Mouse (Mus musculus) lung, postnatal 25 days (tissue): ENCODE data around the gene Glb1l.

ENCODE experiments used
- DNase-seq: peaks from one replicate; pipeline ENCODE4 v3.0.0; 2022; ENCODE audit warnings: low spot score

Glb1l gene

DNA sequence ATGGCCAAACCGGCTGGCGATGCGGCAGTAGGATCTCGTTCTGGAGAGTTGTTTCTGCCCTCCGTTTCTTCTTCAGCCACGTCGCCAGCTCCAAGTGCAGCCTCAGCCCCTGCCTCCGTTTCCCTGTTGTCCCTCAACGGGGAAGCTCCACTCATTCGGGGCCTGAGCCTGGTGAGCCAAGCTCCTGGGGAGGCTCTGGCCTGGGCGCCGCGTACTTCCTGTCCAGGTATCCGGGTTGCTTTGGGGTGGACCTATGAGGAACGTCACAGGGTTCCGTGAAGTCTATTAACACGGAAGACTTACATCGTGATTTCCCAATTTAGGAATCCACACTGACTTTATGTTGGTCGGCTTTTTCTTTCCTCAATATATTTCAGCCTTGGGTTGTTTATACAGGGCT lies 18.2 kb downstream of the Glb1l start:
- DNase-seq, result peak; percentile 57

DNA sequence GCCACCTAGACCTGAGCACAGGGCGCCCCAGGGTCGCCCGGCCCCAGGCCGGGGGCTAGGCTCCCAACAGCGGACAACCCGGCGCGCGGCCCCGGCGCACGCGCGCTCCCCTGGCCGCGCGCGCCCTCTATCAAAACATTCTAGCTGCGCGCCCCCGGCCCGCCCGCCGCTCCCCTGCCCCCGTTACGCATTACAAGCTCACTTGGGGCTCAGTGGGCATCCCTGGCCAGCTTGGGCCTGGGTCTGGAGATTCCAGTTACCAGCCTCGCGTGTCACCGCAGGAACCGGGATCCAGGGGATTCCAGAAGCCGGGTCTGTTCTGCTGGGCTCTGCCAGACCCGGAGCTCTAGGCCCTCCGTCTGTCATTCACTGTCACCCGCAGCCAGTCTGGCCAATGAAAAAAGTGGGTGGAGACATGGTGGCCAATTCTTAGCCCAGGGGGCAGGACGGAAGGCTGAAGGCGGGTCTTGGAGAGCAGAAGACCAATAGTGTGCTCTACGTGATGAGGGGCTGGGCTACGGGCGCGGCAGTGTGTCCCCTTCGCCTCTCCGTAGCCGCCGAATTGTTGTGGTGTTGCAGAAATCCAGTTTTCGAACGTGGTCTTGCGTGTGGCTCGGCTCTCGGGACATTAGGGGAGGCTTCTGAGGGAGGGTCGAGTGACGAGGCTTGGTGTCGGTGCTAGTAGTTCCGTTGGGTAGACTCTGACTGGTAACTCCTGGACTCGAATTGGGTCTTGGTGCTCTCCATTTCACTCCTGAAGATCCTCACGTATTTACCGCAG lies 18.8 kb downstream of the Glb1l start, which contains the start of the genes Ankzf1 and Atg9a:
TSS of gene Ankzf1 (plus strand) at position 530 of the 781 bp plus-strand sequence.
TSS of gene Atg9a (minus strand) at position 575 of the 781 bp plus-strand sequence.
- peak; percentile 99 for DNase-seq

DNA sequence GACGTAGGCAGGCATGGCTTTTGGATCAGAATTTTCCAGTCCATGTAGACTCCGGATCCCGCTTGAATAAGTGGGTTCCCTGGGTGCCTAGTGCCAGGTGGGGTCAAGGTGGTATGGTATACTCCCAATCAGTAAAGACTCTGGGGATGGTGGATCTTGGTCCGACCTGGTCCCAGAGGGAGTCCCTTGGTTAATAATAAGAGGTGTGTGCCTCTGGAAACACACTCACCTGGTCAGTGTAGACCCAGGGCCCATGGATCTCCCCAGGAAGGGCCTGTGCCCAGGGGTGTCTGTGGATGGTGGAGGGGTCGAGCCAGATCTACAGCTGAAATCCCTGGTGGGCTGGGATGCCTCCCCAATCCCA lies 19.4 kb downstream of the Glb1l start:
- DNase-seq, result no peak

DNA sequence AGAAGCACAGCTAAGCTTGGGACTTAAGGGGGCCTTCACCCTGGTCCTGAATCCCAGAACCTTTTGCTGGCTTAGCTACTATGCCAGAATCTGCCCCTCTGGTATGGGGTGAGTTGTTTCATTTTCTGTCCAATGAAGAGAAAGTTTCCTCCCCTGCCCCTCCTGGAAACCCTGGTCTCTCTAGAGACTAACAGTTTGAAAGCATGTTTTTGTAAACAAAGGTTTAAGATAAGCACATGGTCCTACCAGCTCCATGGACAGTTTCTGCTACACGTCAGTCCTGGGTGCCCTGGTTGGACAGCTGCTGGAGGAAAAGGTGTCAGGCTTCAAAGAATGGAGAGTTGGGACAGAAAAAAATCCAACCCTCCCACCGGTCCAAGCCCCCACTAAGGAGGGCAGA lies 20.0 kb downstream of the Glb1l start:
- no peak for DNase-seq

DNA sequence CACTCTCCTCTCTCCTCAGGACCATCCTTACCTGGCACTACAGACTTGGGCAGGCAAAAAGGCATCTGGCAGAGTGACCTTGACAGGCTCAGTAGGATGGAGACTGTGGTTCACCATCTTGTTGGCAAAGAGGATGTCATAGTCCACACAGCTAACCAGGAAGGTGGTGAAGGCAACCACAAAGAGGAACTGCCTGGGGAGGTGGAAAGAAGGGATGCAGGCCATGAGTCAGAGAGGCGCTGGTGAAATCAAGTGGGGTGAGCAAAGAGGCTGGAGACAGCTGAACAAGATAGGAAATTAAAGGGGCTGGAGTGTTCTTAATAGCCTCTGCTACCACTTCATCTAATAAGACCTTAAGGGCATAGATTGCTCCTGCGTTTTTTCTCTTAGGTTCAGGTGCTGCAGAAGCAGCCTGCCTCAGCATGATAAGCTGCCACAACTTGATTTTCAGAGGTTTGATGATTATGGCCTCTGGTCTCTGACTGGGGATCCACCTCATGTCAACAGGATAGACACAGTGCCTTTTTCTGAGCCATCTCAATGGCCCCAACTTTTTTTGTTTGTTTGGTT lies 22.6 kb downstream of the Glb1l start:
- peak; percentile 48 for DNase-seq

DNA sequence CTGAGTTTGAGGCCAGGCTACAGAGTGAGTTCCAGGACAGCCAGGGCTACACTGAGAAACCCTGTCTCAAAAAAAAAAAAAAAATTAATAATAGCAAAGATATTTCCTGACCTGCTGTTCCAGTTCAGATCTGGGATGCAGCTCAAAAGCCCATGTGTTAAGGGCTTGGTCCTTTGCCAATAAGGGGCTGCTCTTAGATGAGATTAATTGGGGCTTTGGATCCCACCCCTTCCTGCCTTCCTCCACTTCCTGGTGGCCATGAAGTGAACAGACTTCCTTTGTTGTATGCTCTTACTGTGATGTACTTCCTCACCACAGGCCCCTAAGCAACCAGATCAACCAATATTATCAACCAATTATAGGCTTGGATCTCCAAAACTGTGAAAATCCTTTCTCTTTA lies 23.5 kb downstream of the Glb1l start:
- DNase-seq, result no peak

DNA sequence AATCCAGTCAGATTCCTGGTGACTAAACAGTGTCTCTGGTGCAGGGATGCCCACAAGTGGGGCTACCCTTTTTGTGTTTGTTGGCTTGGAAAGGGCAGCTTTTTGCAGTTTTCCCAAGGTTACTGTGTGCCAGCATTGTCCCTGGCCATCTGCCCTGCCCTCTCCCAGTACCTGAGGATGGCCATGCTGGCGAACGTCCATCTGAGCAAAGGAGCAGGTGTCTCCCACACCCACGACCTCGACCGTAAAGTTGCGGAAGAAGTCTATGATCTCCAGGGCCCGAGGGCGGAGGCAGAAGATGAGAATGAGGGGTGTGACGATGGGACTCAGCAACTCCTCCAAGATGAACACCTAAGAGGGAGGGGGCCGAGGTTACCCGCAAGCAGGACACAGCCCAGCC lies 25.1 kb downstream of the Glb1l start:
- no peak for DNase-seq

DNA sequence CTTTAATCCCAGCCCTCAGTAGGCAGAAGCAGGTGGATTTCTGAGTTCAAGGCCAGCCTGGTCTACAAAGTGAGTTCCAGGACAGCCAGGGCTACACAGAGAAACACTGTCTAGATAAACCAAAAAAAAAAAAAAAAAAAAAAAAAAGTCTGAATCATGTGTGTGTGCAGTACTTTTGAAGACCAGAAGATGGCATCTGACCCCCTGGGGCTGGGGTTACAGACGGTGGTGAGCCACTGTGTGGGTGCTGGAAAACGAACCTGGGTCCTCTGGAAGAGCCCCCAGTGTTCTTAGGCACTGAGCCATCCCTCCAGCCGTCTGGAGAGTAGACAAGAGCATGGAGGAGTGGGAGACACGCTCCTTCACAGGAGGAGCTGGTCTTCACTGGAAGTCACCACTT lies 28.5 kb downstream of the Glb1l start:
- no peak for DNase-seq

DNA sequence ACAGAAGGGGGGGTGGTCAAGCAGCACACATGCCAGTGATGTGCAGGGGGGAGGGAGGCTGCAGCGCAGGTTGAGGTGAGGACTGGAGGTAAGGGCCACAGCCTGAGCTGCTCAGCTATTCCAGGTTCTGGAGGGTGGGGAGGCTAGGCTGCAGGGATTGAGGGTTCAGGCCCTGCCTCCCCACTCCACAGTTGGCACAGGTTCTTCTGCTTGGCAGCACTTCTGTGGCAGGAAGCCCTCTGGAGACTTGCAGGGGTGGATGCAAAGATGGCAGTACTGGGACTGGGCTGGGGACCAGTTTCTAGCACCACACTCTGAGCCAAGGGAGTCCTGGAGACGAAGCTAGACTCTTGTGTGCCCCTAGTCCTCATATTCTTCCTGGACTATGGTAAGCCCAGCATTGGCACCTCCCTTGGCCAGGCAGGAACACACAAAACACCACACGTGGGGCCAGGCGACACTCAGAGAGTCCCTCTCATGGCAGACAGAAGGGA lies 29.2 kb downstream of the Glb1l start:
- no peak for DNase-seq

DNA sequence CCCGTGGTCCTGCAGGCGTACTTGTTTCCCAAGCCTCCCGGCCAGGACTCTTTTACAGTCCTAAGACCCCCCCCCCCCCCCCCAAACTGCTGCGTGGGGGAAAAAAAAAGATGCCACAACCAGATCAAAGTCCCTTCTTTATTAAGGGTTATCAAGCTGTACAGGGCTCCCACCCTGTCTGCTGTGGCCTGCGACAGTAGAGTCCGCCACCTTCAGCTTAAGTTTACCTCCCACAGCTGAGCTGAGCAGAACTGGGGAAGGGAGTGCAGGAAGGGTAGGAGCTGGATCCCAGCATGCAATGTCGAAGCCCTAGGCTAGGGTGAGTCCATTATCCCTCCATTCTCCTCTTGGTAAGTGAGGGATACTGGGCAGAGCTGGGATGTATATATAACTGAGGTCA lies 29.9 kb downstream of the Glb1l start:
- no peak for DNase-seq

DNA sequence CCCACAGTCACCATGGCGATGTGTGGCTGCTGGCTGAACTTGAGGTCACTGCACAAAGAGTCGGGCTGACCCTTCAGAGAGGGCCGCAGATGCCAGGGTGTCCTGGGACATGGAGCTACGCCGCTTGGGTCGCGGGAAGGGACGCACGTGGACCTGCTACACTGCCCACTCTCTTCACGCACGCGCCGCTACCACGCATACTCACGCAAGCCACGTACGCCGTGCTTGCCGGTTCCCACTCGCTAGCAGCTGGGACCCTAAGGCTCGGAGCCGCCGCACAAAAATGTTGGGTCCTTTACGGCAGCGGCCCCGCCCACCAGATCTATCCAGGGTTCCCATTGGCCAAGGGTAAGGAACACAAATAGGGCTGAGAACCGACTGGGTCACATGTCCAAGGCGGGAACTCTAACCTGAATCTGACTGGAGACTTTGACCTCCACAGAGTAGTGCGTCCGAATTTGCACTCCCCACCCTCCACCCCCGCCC lies 30.5 kb downstream of the Glb1l start, which contains the start of gene Abcb6:
TSS of gene Abcb6 (minus strand) at position 288 of the 486 bp plus-strand sequence.
- peak; percentile 90 for DNase-seq

DNA sequence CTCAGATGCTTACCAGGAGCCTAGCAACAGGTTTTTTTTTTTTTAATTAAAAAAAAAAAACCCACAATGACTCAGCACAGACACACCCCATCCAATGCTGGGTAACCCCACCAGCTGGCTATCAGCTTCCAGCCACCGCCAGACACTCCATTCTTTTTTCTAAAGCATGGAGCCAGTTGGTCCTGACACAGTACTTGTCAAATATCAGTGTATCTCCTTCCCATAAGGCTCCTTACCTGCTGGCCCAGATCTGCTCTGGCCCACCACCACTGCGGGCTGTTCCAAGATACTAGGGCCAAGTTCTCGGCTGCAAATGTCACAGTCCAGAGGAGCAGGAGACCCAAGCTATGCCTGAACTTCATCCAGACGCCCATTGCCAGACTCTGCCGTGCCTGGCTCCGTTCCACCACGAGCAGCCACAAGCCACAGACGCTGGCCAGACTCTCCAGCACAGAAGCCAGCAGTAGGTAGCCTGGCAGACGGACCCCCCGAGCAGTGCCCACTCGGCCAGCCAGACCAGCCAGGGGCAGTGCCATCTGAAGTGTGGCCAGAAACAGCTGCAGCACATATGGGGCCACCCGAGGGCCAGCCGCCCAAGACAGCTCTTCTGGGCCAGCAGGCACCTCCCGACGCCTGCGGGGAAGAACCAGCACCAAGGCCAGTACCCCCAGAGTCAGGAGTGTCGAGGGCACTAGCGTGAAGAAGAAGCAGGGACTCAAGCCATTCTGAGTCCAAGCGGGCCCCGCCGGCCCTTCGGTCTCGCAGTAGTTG lies 31.1 kb downstream of the Glb1l start:
- no peak for DNase-seq

DNA sequence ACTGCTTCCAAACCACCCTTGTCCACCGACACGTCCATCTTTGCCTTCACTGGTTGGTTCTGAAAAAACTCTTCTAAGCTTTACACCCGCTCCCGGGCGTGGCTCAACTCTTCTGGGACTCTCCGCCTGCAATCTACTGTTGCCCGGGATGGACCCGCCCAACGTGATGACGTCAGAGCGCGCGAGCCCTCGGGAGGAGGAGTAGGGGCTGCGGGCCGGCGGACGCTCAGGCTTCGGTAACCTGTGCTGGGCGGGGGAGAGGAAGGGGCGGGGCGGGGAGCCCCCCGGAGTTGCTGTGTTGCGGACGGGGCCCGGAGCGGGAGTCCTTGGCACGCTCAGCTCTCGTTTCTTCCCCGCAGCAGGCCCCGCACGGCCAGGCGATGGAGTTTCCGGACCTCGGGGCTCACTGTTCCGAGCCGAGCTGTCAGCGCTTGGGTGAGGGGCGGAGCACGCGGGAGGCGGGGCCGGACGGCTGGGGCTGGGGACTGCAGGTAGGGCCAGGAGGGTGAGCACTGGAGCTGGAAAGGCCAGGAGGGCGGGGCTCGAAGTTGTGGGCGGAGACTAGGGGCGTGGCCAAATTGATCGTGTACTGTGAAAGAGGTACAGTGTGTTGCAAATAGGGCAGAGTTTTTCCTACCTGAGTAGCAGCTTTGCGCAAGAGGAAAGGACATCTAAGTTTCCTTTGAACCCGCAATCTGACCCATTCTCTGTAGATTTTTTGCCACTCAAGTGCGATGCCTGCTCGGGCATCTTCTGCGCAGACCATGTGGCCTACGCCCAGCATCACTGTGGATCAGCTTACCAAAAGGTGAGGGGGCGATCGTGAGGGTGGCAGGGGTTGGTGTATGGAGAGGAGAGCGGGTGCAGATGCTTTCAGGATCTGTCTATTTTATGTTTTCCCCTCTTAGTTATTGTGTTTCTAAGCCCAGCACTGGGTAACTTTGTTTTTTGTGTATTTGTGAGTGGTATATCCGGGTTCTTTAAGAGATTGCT lies 41.8 kb downstream of the Glb1l start, which contains the start of gene Zfand2b:
TSS of gene Zfand2b (plus strand) at position 175 of the 993 bp plus-strand sequence.
- DNase-seq, result peak; percentile 98

DNA sequence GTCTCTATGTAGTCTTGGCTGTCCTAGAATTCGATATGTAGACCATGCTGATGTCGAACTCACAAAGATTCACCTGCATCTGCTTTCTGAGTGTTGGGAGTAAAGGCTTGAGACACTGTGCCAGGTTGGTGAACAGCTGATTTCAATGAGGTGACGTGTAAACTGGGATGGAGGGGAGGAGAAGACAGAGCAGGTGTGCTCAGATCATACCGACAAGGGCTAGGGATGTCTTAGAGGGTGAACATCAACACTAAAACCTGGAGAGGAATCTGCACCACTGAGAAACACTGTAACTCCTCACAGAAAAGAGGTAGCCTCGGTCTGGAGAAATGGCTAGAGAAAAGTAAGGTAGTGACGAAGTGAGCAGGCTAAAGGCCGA lies 42.5 kb downstream of the Glb1l start:
- no peak for DNase-seq

DNA sequence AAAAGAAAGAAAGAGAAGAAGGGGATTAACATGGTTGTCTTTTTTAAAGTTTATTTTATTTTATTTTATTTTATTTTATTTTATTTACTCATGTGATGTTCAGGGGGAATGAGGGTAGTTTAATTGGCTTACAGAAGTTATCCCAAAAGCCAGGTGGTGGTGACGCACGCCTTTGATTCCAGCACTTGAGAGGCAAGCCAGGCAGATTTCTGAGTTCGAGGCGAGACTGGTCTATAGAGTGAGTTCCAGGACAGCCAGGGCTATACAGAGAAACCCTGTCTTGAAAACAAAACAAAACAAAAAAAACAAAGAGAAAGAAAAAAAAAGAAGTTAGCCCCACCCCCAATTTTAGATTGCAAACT lies 50.4 kb downstream of the Glb1l start:
- DNase-seq, result no peak

DNA sequence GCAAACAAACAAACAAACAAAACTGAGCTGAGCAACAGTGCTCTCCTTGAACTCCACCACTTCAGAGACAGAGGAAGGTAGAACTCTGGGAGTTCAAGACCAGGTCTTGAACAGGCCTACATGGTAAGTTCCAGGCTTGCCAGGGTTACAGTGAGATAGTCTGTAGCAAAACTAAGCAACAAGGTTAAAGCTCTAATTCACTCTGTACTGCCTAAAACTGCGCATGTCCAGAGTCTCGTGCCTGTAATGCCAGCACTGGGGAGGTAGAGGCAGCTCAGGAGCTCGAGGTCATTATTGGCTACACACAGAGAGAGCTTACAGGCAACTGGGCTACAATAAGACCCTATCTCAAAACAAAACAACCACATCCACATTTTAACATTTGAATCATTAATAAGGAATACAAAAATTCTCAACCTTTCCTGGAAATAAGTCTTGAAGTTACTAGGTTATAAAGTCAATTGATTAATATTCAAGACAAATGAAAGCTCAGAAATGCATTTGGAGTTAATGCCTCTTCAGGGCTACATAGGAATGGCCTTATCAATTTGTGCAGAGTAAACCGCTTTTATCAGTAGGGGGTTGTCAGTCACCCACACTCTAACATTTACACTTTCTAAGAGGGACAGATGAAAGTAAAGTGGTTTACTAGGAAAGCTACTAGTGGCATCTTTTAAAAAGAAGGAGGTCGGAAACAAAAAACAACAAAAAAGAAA lies 50.9 kb downstream of the Glb1l start:
- no peak for DNase-seq

DNA sequence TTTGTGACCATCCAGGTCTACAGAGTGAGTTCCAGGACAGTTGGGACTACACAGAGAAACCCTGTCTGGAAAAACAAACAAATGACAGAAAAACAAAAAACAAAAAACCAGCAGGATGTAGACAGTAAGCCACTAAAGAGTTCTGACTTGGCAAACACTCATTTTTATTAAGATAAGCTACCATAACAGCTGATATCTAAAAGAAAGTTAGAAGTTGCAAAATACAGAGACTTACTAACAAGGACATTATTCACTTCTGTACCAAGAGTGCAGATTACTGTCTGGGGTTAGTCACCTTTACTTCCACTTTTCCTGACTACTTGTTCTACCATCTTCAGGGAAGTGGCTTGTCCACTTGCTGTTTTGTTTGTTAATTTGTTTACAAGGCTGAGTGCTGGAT lies 51.6 kb downstream of the Glb1l start:
- no peak for DNase-seq

DNA sequence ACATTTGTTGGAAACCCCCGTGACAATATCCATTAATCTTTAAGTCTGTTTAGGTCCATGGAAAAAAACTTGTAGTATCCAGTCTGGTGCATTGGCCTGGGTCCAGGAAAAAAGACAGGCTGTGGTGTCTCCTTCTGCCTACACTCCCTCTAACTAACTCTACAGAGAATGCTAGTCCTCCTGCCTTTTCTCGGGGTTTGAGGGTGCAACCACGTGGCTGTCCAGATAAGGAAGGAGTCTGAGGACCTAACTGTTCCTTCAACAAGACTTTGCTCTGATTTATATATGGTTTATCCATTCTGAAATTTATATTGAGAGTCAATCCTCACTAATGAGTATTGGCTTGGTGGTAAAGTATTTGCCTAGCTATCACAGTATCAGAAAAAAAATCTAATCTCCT lies 54.8 kb downstream of the Glb1l start:
- DNase-seq, result no peak

DNA sequence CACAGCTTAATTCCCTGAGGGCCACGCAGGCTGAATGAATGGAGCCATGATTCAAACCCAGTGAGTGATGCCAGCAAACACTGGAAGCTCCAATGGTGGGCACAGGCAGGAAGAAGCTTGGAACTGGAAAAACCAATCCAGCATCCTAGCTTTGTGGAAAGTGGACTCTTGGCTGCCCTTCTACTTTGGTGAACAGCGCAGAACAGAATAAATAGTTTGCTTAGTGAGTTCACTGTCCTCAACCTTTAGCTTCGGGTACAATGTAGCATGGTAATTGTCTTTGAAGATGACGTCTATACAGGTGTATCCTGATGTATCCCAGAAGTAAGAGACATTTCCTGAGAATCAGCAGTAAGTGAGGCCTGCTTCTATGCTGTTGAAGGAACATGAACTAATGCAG lies 61.9 kb downstream of the Glb1l start:
- DNase-seq, result no peak
